Mouse (Mus musculus) forebrain, embryonic 13.5 days (tissue): Measurements from ENCODE around the gene Kirrel3. TPM values are rescaled to one million over a fixed set of nuclear protein-coding genes. Genes with fewer than 3 reads are reported as not detected.

Experiments used
- ATAC-seq: fragments of 200-750 bp; cut with Nextera tagmentation; 2 replicates; pipeline ENCODE4 v1.8.0; 2017
- H3K27ac ChIP-seq: fragments of 300-500 bp; sonication (generic); 2 replicates; pipeline ENCODE4 v1.5.1; 2015; ENCODE audit warnings: inconsistent platforms, mild to moderate bottlenecking, moderate library complexity
- H3K27me3 ChIP-seq: fragments of 300-500 bp; sonication (generic); 2 replicates; pipeline ENCODE4 v1.6.1; 2015; ENCODE audit warnings: mild to moderate bottlenecking, inconsistent platforms
- H3K36me3 ChIP-seq: fragments of 300-500 bp; sonication (generic); 2 replicates; pipeline ENCODE4 v1.6.1; 2015; ENCODE audit warnings: mild to moderate bottlenecking, inconsistent platforms; ENCODE audit not compliant: poor library complexity, severe bottlenecking
- H3K4me1 ChIP-seq: fragments of 300-500 bp; sonication (generic); 2 replicates; pipeline ENCODE4 v1.6.1; 2015; ENCODE audit warnings: inconsistent platforms
- H3K4me2 ChIP-seq: fragments of 300-500 bp; sonication (generic); 2 replicates; pipeline ENCODE4 v1.6.1; 2015; ENCODE audit warnings: inconsistent platforms, mild to moderate bottlenecking, moderate library complexity
- H3K4me3 ChIP-seq: fragments of 300-500 bp; sonication (generic); 2 replicates; pipeline ENCODE4 v1.5.1; 2015; ENCODE audit warnings: mild to moderate bottlenecking, inconsistent platforms
- H3K9ac ChIP-seq: fragments of 300-500 bp; sonication (generic); 2 replicates; pipeline ENCODE4 v1.6.1; 2015; ENCODE audit warnings: mild to moderate bottlenecking, inconsistent platforms
- H3K9me3 ChIP-seq: fragments of 300-500 bp; sonication (generic); replicated peaks from 2 replicates; pipeline ENCODE4 v1.6.1; 2016; ENCODE audit warnings: inconsistent platforms
- WGBS: fragments of 180-500 bp; shearing (Covaris S2); methylation state at CpG from one replicate; pipeline ENCODE4 v1.1.7; 2015; 5-methylcytosine and 5-hydroxymethylcytosine counted together
- polyA plus RNA-seq: library from polyadenylated mRNA; unstranded; fragments of >200 nt; fragmentation: Nextera tagmentation; extraction: Ambion mirVana; gene quantifications from 2 replicates; pipeline ENCODE4 v1.2.1, GENCODE M21; 2015

The Kirrel3 gene
- polyA plus RNA-seq, 1 experiment from 2014 or later = 17.1 TPM

DNA sequence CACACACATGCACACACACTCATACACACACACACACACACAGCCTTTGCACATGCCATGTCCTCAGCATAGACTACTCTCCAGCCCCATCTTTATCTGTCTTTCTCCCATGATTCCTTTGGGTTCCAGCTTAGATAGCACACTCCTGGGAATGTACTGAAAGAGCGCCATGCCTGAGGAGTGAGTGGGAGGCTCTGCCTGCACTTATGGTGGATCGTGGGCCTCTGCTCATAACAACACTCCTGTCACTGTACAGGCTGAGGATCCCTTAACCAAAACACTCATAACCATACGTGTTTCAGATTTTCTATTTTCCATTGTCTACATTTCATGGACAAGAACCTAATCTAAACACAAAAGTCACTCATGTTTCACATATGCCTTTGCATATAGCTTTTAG lies 398.6 kb downstream of the Kirrel3 start:
- Histone ChIP-seq H3K4me1 (peaks cover 24% of the 10 kb centered on the region), H3K9ac (no peak overlapping the region), H3K27ac (no peak overlapping the region), H3K36me3 (no peaks in the 10 kb centered on the region), H3K27me3 (no peaks in the 10 kb centered on the region), H3K4me2 (no peak overlapping the region), H3K4me3 (no peak overlapping the region), H3K9me3 (no peaks in the 10 kb centered on the region)
- WGBS = 91% methylated on average over 3 of the region's 3 CpGs
- ATAC-seq = no peak

DNA sequence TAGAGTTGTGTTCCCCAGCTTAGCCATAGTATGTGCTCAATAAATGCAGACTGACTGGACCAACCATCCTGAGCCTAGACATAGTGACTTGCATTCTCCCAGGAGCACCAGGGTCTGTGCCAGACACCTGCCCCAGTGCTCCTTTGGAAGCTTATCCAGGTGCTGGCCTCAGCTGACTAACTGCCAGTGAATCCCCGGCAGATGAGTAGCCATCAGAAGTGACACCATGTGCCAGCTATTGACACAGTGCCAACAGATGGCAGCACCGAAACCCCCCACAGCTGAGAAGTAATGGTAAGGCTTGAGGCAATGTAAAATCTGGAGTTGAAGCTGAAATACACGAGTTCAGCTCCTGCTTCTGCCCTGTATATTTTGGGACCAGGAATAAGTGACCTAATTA lies 399.2 kb downstream of the Kirrel3 start:
- no peak for ATAC-seq
- H3K4me1 ChIP-seq = peaks cover 24% of the 10 kb centered on the region
- WGBS = 75% methylated on average over 3 of the region's 3 CpGs
- no peak overlapping the region for H3K9ac ChIP-seq
- no peaks in the 10 kb centered on the region for H3K36me3 ChIP-seq
- no peak overlapping the region for H3K27ac ChIP-seq
- no peaks in the 10 kb centered on the region for H3K9me3 ChIP-seq
- H3K4me3 ChIP-seq = no peak overlapping the region
- H3K4me2 ChIP-seq = no peak overlapping the region
- no peaks in the 10 kb centered on the region for H3K27me3 ChIP-seq

DNA sequence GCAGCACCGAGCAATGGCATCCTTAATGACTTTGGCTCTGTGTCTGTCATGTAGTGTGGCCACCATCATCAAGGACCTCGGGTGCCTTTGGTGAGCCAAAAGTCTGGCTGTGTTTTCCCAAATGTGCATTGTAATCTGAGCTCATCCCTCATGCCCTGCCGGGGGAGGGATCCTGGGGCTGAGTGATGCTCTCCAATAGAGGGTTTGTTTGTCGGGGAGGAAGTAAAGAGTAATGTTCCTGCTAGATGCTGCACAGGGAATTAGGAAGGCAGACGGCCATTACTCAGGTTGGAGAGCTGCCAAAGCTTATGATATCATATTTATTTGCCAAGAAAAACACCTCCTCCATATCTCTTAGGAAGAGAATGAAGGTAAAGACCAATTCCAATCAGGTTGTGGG lies 401.1 kb downstream of the Kirrel3 start:
- Histone ChIP-seq H3K36me3 (no peaks in the 10 kb centered on the region), H3K4me1 (peaks cover 21% of the 10 kb centered on the region), H3K27ac (no peak overlapping the region), H3K9me3 (no peaks in the 10 kb centered on the region), H3K4me3 (no peak overlapping the region), H3K27me3 (no peaks in the 10 kb centered on the region), H3K4me2 (no peak overlapping the region), H3K9ac (no peak overlapping the region)
- peak; percentile 57; the same call in 1 of the 2 replicates for ATAC-seq
- 65% methylated on average over 5 of the region's 5 CpGs for WGBS

DNA sequence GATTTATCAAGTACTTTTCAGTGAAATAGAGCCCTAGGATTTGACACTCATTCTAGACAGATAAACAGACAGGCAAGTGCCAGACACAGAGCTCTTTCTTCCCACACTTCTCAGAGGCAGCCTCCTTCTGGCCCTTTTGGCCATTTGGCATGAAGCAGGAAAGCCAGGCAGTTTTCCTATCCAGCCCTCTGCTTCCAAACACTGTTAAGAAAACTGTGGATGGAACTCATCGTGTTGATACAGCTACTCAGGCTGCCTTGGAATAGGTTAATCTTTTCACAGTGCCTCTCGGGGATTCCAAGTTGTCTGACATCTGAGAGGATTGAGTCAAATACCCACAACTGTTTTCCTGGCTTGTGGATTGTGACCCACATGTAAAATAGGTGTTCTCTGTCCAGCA lies 401.5 kb downstream of the Kirrel3 start:
- Histone ChIP-seq H3K4me1 (peaks cover 17% of the 10 kb centered on the region), H3K4me2 (no peak overlapping the region), H3K36me3 (no peaks in the 10 kb centered on the region), H3K27me3 (no peaks in the 10 kb centered on the region), H3K4me3 (no peak overlapping the region), H3K9ac (no peak overlapping the region), H3K9me3 (no peaks in the 10 kb centered on the region), H3K27ac (no peak overlapping the region; the same call in 1 of the 2 replicates)
- peak; percentile 45; the same call in 1 of the 2 replicates for ATAC-seq
- WGBS = 40% methylated on average over 2 of the region's 2 CpGs

DNA sequence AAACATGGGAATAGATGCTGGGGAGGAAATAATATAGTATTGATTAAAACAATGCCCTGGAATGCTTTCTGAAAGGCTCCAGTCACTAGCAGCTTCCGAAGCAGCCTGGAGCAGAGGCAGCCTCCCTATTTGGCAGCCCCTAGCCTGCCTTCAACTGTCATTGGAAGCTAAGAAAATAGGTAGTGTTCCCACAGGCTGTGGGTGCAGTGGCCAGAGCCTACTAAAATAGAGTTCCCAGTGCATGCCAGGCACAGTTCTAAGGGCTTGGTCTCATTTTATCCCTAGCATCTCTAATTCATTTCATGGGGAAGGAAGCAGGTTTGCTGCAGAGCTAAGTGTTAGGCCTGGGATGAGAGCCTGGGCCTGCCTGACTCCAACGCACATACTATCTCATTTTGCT lies 402.6 kb downstream of the Kirrel3 start:
- H3K4me3 ChIP-seq = no peak overlapping the region
- no peak overlapping the region for H3K9ac ChIP-seq
- no peak overlapping the region for H3K27ac ChIP-seq
- H3K27me3 ChIP-seq = no peaks in the 10 kb centered on the region
- no peaks in the 10 kb centered on the region for H3K9me3 ChIP-seq
- no peak overlapping the region for H3K4me2 ChIP-seq
- ATAC-seq = no peak
- 76% methylated on average over 2 of the region's 2 CpGs for WGBS
- peaks cover 13% of the 10 kb centered on the region for H3K4me1 ChIP-seq
- no peaks in the 10 kb centered on the region for H3K36me3 ChIP-seq

DNA sequence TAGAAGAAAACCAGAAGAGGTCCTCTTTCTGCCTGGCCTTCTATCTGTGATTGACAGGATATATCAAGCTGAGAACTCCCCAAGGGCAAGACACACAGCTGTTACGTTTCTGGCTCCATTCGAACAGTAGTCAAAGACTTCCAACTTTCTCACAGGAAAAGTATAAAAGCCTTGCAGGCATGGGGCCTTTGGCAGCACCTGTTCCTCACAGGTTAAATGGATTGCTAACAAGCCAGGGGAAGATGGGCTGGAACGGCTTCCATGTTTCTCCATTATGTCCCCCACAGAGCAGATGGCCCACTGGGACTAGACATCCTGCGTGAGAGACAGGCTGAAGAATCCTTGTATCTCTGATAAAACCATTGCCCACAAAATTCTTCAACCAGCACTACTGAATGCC lies 415.5 kb downstream of the Kirrel3 start:
- Histone ChIP-seq H3K4me1 (0 out of 2 replicates have a peak, but pooled peaks cover 4% of the 10 kb centered on the region), H3K9me3 (no peaks in the 10 kb centered on the region), H3K9ac (no peak overlapping the region), H3K4me2 (no peak overlapping the region), H3K36me3 (no peaks in the 10 kb centered on the region), H3K4me3 (no peak overlapping the region), H3K27ac (no peak overlapping the region), H3K27me3 (no peaks in the 10 kb centered on the region)
- ATAC-seq = no peak
- 91% methylated on average over 4 of the region's 4 CpGs for WGBS

DNA sequence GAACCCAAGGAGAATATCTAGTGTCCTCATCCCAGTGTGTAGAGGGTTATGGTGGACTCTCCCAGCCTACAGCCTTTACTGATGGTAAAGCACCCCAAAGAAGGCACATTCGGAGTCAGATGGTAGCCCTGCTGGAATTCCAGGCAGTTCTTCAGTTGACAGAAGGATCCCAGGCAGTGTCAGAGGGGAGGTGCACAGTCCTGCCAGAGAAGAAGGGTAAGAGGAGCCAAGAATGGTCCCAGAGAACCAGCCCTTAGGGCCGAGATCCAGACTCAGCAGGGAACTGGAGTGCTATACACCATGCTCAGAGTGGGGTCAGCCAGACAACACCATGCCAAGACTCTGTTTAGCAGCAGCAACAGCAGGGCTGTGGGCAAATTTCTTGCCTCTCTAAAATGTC lies 416.2 kb downstream of the Kirrel3 start:
- Histone ChIP-seq H3K4me3 (no peak overlapping the region), H3K9me3 (no peaks in the 10 kb centered on the region), H3K4me2 (no peak overlapping the region), H3K4me1 (0 out of 2 replicates have a peak, but pooled peaks cover 4% of the 10 kb centered on the region), H3K9ac (no peak overlapping the region), H3K36me3 (no peaks in the 10 kb centered on the region), H3K27ac (no peak overlapping the region), H3K27me3 (no peaks in the 10 kb centered on the region)
- no peak for ATAC-seq
- WGBS = 61% methylated on average over 2 of the region's 2 CpGs

DNA sequence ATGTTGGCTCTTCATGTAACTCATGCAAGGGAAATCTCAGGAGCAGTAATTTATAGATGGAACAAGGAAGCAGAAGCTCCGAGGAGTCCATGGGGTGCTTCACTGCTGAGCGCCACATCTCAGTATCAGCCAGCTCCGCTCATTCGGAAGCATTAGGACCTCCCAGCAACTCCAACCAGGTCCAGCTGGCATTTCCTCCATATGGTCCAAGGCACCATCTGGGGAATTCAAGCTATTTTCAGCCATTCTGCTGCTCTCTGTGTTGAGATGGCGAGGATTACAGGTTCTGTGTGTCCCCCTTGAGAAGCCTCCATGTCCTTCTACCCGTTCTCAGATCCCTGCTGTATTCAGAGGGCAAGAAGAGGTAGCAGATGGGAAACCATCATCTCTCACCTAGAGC lies 419.5 kb downstream of the Kirrel3 start:
- Histone ChIP-seq H3K9ac (no peak overlapping the region), H3K27ac (no peak overlapping the region), H3K9me3 (no peaks in the 10 kb centered on the region), H3K4me2 (no peak overlapping the region), H3K27me3 (no peaks in the 10 kb centered on the region), H3K4me1 (peaks cover 4% of the 10 kb centered on the region; the same call in 1 of the 2 replicates), H3K36me3 (no peaks in the 10 kb centered on the region), H3K4me3 (no peak overlapping the region)
- ATAC-seq = no peak
- 84% methylated on average over 6 of the region's 6 CpGs for WGBS

DNA sequence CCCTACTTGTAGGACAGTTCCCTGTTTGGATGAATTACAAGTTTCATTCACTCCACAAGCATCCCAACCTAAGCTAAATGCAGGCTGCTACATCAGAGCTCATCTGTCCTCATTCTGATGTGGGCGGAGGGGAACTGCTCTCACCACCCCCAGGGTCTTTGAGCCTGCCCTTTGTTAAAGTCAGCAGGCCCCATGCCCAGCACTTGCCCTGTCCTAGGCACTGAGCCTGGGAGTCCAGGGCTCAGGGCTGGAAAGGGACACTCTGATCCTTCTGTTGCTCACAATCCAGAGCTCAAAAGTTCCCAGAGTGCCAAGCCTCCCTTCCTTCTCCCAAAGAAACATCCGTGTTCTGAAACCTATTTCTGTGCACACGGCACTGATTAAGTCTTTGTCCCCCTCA lies 422.3 kb downstream of the Kirrel3 start:
- Histone ChIP-seq H3K4me1 (peaks cover 4% of the 10 kb centered on the region; the same call in 1 of the 2 replicates), H3K9ac (no peak overlapping the region), H3K27me3 (no peaks in the 10 kb centered on the region), H3K4me3 (no peak overlapping the region), H3K27ac (no peak overlapping the region), H3K4me2 (no peak overlapping the region), H3K36me3 (no peaks in the 10 kb centered on the region), H3K9me3 (no peaks in the 10 kb centered on the region)
- 58% methylated on average over 3 of the region's 3 CpGs for whole genome bisulfite sequencing
- no peak for ATAC-seq

DNA sequence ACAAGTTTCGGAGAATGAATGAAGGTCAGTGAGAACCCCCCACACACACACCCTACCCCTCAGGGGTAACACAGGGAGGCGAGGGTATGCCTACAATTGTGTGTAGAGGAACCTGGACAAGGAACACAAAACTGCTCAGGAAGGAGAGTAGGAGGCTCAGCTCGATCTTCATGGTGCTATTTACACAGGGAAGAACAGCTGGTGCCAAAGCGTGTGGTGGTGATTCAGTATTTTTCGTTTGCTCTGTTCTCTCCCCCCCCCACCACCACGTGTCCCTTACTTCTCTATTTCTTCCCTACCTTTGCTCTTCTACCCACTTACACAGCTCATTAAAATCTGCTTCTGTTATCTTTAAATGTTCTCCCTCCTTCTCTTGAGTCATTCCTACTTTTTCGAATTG lies 426.1 kb downstream of the Kirrel3 start:
- H3K4me1 ChIP-seq = peaks cover 4% of the 10 kb centered on the region; the same call in 1 of the 2 replicates

DNA sequence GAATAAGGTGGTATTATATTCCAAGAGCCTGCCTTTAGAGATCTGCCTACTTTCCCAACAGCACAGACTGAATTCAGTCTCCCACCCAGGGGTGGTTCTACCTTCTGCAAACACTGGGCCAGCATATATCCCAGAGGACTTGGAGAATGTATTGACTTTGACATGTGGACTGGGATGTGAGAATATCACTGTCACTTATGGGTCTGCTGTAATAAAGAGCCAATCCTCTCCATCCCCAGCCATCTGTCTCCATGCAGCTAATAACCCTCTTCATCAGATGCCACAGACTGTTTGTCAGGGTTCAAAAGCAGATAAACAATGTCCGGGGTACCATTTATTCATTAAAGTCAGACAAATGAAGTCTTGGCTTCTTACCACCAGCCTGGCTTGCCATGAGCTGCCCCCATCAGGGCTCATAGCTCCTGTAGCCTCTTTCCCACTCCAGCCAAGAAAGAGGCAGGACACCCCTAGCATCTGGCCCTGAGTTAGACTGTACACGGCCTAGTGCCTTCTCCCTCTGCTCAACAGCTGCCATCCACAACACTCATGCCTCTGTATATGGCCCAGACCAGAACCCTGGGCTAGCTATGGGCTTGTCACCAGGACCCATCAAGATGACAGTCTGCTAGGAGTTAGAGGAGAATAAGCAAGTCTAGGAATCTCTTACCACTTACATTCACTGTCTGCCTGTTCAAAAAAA lies 426.7 kb downstream of the Kirrel3 start:
- H3K9me3 ChIP-seq = no peaks in the 10 kb centered on the region
- no peak overlapping the region for H3K9ac ChIP-seq
- no peak overlapping the region for H3K27ac ChIP-seq
- no peaks in the 10 kb centered on the region for H3K27me3 ChIP-seq
- H3K4me1 ChIP-seq = peaks cover 4% of the 10 kb centered on the region; the same call in 1 of the 2 replicates
- peak; percentile 55; the same call in 1 of the 2 replicates for ATAC-seq
- 74% methylated on average over 2 of the region's 2 CpGs for WGBS
- H3K4me3 ChIP-seq = no peak overlapping the region
- no peaks in the 10 kb centered on the region for H3K36me3 ChIP-seq
- no peak overlapping the region for H3K4me2 ChIP-seq

More for the DNA sequence above, 426.1 kb downstream of the Kirrel3 start:
- Histone ChIP-seq H3K4me2 (no peak overlapping the region), H3K9ac (no peak overlapping the region), H3K4me3 (no peak overlapping the region), H3K27ac (no peak overlapping the region), H3K27me3 (no peaks in the 10 kb centered on the region), H3K36me3 (no peaks in the 10 kb centered on the region), H3K9me3 (no peaks in the 10 kb centered on the region)
- ATAC-seq = no peak
- 82% methylated on average over 7 of the region's 7 CpGs for WGBS

DNA sequence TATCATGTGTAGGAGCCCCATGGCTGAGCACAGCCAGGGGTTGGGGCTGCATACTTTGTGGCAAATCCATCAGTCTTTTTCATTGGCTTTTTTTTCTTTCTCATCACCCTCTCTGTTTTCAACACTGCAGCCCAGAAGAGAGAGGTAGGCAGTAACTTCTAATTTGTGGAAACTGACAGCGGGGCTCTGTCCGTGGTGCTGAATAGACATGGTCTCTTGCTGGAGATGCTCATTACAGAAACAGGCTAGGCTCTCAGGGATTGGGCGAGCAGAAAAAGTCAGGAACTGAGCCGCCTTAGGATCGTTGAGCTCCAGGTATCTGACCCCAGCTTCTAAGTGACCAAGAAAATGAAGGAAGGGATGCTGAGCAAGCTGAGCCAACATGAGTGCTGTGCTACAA lies 427.3 kb downstream of the Kirrel3 start:
- no peak overlapping the region for H3K4me3 ChIP-seq
- no peak overlapping the region for H3K4me2 ChIP-seq
- H3K27ac ChIP-seq = no peak overlapping the region
- no peaks in the 10 kb centered on the region for H3K27me3 ChIP-seq
- H3K36me3 ChIP-seq = no peaks in the 10 kb centered on the region
- H3K9ac ChIP-seq = no peak overlapping the region
- peak; percentile 23 for ATAC-seq
- WGBS = 5% methylated on average over 5 of the region's 5 CpGs
- H3K9me3 ChIP-seq = no peaks in the 10 kb centered on the region
- peaks cover 2% of the 10 kb centered on the region; the same call in 1 of the 2 replicates for H3K4me1 ChIP-seq

DNA sequence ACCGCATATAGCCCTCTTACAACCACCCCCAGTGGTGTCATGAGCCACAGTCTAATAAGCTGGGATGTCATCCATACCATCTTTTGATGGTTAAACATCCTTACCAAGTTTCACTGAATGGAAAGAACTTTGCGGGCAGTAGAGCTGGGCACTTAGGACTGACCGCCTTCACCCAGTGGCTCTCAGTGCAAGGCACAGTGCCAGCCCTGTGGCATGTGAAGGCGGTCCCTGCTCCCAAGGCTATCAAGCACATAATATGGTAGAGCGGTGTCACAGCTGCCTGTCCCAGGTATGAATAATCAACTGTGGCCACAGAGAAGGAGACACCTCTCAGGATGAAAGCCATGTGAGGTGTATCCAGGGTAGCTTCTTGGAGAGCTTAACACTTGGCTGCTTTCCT lies 433.3 kb downstream of the Kirrel3 start:
- ATAC-seq = no peak
- Histone ChIP-seq H3K27me3 (no peaks in the 10 kb centered on the region), H3K27ac (no peak overlapping the region), H3K4me2 (no peak overlapping the region), H3K4me3 (no peak overlapping the region), H3K9me3 (no peaks in the 10 kb centered on the region), H3K4me1 (peaks cover 25% of the 10 kb centered on the region), H3K9ac (no peak overlapping the region), H3K36me3 (no peaks in the 10 kb centered on the region)
- 91% methylated on average over 5 of the region's 5 CpGs for WGBS
